Mouse (Mus musculus): Measurements from ENCODE around the gene Eaf1. TPM values are rescaled to one million over a fixed set of nuclear protein-coding genes. Genes with fewer than 3 reads are reported as not detected.
A peak's percentile ranks its signal among the peaks of the same experiment; 100 is the strongest.

Eaf1 gene
- polyA plus RNA-seq, 1 experiment = 38.1 TPM

DNA sequence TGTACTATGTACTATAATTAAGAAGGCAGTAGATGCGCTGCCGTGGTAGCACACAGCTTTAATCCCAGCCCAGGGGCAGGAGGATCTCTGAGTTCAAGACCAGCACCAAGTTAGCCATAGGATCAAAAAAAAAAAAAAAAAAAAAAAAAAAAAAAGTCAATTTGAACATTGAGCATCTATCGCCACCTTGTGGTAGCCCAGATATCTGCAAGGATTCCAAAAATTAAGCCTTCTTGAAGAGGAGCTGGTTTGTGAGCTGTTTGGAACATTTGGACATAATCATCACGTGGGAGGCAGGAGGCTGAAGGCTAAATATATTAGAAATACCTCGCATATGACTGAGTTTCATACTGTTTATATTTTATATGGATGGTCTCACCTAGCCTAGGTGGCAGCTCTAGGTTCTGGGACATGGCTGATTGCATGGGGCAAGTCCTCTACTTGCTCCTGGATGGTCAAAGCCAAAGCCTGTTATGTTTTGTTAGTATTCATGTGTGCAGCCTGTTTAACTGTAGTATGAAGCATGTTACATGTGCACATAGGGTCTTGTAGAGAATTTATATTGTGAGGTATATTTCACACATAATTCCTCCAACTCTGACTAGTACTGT, 21.6 kb upstream of the Eaf1 start:
- no peak for TF ChIP-seq CTCF (IDR thresholded peaks at IDR 0.05; ENCODE audit: insufficient read depth, low read length)
- no peak for TF ChIP-seq POLR2A (IDR thresholded peaks at IDR 0.05; ENCODE audit: borderline replicate concordance, extremely low read depth, low read depth, low read length)
- WGBS = 3% methylated on average over 5 of the region's 5 CpGs
- DNase-seq = peak; percentile 43

DNA sequence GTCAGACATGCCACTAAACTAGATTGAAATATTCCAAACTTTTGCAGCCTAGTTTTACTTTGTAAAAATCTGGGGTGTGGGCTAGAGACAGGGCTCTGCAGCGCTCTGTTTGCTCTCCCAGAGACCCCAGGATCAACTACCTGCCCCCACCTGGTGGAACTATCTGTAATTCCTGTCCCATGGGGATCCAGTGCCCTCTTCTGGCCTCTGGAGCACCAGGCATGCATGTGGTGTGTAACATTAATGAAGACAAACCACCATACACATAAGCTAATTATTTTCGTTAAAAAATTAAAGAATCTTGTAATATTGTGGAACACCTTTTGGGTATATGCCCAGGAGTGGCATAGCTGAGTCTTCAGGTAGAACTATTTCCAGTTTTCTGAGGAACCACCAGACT, 20.9 kb upstream of the Eaf1 start:
- WGBS = 83% methylated on average over 2 of the region's 2 CpGs
- DNase-seq = no peak
- H3K4me1 ChIP-seq (ENCODE audit: control insufficient read depth, insufficient read depth, low read length) = no peaks in the 10 kb centered on the region
- TF ChIP-seq POLR2A (IDR thresholded peaks at IDR 0.05; ENCODE audit: borderline replicate concordance, extremely low read depth, low read depth, low read length) (no peak), CTCF (IDR thresholded peaks at IDR 0.05; ENCODE audit: insufficient read depth, low read length) (no peak)
- no peak overlapping the region for H3K4me3 ChIP-seq (replicated peaks; ENCODE audit: extremely low read depth, low read depth, low read length)

More for the DNA sequence above, 21.6 kb upstream of the Eaf1 start:
- H3K4me1 ChIP-seq (ENCODE audit: control insufficient read depth, insufficient read depth, low read length) = no peaks in the 10 kb centered on the region
- H3K4me3 ChIP-seq (replicated peaks; ENCODE audit: extremely low read depth, low read depth, low read length) = no peak overlapping the region

DNA sequence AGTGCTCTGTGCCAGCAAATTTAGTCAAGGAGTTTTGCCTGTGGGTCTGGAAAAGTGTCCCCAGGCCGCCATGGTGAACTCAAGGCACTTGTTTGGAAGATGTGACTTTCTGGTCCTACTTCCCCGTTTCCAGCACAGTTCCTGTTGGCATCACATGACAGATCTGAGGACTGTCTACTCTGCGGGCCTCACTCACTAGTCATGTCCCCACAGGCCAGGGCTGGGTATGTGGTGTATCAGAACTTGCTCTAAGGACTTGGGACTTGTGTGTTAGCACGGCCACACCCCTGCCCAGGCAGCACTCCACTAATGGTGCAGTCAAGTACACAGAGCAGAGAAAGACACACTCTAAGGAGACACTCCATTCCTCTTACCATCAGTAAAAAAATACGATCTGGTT, 11.8 kb upstream of the Eaf1 start:
- no peaks in the 10 kb centered on the region for H3K4me1 ChIP-seq (ENCODE audit: control insufficient read depth, insufficient read depth, low read length)
- 84% methylated on average over 5 of the region's 5 CpGs for WGBS
- TF ChIP-seq POLR2A (IDR thresholded peaks at IDR 0.05; ENCODE audit: borderline replicate concordance, extremely low read depth, low read depth, low read length) (no peak), CTCF (IDR thresholded peaks at IDR 0.05; ENCODE audit: insufficient read depth, low read length) (no peak)
- DNase-seq = no peak
- no peak overlapping the region for H3K4me3 ChIP-seq (replicated peaks; ENCODE audit: extremely low read depth, low read depth, low read length)

DNA sequence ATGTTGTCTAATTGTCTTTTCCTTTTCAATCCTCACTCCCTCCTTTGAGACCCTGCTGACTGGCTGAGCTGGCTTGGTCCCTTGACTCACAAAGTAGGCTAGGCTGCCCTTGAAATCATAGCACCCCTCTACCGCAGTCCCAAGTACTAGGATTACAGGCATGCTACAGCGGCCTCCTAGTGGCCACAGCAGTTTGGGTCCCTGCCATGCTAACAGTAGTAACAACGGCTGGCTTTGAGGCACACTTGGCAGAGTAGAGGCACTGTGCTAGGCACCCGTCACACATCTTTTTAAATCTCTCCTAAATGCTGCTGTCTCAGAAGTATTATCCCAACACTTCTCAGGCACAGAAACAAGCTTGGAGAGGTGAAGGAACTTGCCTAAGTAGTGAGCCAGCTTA, 7.7 kb upstream of the Eaf1 start:
- WGBS = 67% methylated on average over 4 of the region's 4 CpGs
- DNase-seq = no peak
- Histone ChIP-seq H3K4me3 (replicated peaks; ENCODE audit: extremely low read depth, low read depth, low read length) (no peak overlapping the region), H3K4me1 (ENCODE audit: control insufficient read depth, insufficient read depth, low read length) (no peaks in the 10 kb centered on the region)
- no peak for TF ChIP-seq CTCF (IDR thresholded peaks at IDR 0.05; ENCODE audit: insufficient read depth, low read length)
- TF ChIP-seq POLR2A (IDR thresholded peaks at IDR 0.05; ENCODE audit: borderline replicate concordance, extremely low read depth, low read depth, low read length) = no peak

DNA sequence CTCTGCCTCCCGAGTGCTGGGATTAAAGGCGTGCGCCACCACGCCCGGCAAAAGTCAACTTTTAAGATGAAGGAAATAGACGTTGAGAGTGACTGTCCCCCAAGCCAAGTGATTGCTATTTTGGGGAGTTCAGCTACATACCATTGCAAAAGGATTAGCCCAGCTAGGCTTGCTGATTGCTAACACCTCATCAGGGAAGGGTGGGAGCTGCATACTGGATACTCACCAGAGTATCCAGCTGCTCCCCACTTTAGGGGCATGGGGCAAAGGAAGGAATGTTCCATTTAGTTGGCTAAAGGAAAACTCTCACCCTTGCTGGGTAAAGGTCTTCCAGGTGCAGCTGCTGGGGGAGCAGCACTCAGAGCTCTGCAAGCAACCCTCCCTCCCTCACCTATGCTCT, 6.1 kb upstream of the Eaf1 start:
- TF ChIP-seq POLR2A (IDR thresholded peaks at IDR 0.05; ENCODE audit: borderline replicate concordance, extremely low read depth, low read depth, low read length) = no peak
- no peak for TF ChIP-seq CTCF (IDR thresholded peaks at IDR 0.05; ENCODE audit: insufficient read depth, low read length)
- DNase-seq = no peak
- Histone ChIP-seq H3K4me3 (replicated peaks; ENCODE audit: extremely low read depth, low read depth, low read length) (no peak overlapping the region), H3K4me1 (ENCODE audit: control insufficient read depth, insufficient read depth, low read length) (no peaks in the 10 kb centered on the region)
- 82% methylated on average over 6 of the region's 6 CpGs for WGBS

DNA sequence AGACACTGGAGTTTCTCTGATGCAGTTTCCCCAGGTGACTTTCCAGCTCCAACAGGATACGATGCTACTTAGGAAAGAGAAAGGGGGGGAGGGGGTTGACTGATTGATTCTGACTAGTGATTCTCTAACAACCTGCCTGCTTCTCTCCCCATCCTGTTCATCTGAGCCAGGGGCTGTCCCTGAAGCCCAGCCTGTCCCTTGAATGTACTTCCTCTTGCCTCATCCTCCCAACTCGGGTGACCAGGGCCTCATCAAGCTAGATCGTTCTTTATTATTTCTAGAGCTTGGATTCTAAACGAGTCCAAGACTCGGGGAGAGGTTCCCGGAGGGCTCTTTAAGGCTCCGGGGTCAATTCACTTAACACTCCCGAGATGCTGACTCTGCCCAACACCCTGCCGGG, 298 bp upstream of the Eaf1 start:
- TF ChIP-seq POLR2A (IDR thresholded peaks at IDR 0.05; ENCODE audit: borderline replicate concordance, extremely low read depth, low read depth, low read length) (no peak), CTCF (IDR thresholded peaks at IDR 0.05; ENCODE audit: insufficient read depth, low read length) (no peak)
- 13% methylated on average over 9 of the region's 9 CpGs for WGBS
- no peak for DNase-seq

DNA sequence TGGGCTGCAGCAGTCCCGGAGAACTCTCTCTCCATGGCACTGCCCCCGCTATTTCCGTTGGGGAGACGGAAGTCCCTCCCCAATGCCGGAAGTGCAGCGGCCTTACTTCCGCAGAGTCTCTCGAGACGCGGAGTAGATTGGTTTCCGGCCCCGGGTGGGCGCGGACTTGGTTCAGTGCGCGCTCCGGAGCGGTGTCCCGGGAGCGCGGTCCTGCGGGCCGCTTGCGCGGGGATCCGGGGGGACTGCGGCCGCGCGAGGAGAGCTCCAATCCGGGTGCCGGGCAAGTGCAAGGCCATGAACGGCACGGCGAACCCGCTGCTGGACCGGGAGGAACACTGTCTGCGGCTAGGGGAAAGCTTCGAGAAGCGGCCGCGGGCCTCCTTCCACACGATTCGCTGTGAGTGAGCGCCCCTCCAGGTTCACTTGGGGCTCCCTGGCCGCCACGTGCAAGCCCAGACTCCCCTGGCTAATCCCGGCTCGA, 816 bp downstream of the Eaf1 start, which contains the start of gene Mettl6:
Mettl6 (minus strand) TSS at position 66 of the 481 bp plus-strand sequence.
- TF ChIP-seq POLR2A (IDR thresholded peaks at IDR 0.05; ENCODE audit: borderline replicate concordance, extremely low read depth, low read depth, low read length) (peak; percentile 85), CTCF (IDR thresholded peaks at IDR 0.05; ENCODE audit: insufficient read depth, low read length) (no peak)
- peak; percentile 89 for DNase-seq
- WGBS = under 1% methylated on average over 49 of the region's 49 CpGs
- peaks cover 6% of the 10 kb centered on the region; the same call in 1 of the 2 replicates for H3K4me1 ChIP-seq (ENCODE audit: control insufficient read depth, insufficient read depth, low read length)
- H3K4me3 ChIP-seq (replicated peaks; ENCODE audit: extremely low read depth, low read depth, low read length) = peak within 1 kb of the TSS; percentile 93

More for the DNA sequence above, 298 bp upstream of the Eaf1 start:
- Histone ChIP-seq H3K4me1 (ENCODE audit: control insufficient read depth, insufficient read depth, low read length) (peaks cover 6% of the 10 kb centered on the region; the same call in 1 of the 2 replicates), H3K4me3 (replicated peaks; ENCODE audit: extremely low read depth, low read depth, low read length) (peak overlapping the region; percentile 93)

DNA sequence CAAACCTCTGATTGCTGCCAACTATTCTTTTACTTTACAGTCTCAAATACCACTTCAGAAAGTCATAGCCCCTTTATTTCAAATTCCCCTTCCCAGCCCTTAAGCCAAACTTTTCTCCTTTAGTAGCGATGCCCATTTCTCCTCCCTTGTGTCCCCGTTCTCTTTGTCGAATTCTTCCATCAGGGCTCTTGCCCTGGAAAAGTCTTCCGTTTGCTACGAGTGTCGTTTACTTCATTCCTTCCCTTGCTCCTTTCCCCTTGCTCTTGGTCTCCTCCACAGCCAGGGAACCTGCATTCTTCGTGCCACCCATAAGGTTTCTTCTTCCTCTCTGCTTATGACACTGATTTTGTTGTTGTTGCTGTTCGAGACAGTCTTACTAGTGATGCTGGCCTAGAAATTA, 1.3 kb downstream of the Eaf1 start:
- Histone ChIP-seq H3K4me1 (ENCODE audit: control insufficient read depth, insufficient read depth, low read length) (peaks cover 6% of the 10 kb centered on the region; the same call in 1 of the 2 replicates), H3K4me3 (replicated peaks; ENCODE audit: extremely low read depth, low read depth, low read length) (peak overlapping the region; percentile 93)
- WGBS = 1% methylated on average over 8 of the region's 8 CpGs
- TF ChIP-seq CTCF (IDR thresholded peaks at IDR 0.05; ENCODE audit: insufficient read depth, low read length) (no peak), POLR2A (IDR thresholded peaks at IDR 0.05; ENCODE audit: borderline replicate concordance, extremely low read depth, low read depth, low read length) (no peak)
- DNase-seq = no peak

DNA sequence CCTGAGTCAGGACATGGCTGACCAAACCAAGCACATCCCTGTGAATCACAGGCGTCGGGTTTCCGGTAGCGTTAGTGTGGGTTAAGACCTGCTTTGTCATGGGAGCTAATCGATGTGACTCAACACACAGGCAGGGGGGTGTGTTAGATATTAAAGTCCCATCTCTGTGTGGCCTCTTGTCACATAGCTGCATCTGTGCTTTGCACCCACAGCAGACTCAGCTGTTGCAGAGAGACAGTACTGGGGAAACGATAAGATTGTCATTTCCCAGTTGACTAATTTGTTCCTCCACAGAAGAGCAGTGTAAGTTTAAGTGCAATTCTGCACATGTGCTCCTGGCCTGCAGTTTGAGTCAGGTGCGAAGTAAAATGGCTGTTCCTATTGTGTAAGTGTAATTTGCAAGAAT, 2.0 kb downstream of the Eaf1 start:
- H3K4me3 ChIP-seq (replicated peaks; ENCODE audit: extremely low read depth, low read depth, low read length) = no peak overlapping the region
- no peak for DNase-seq
- H3K4me1 ChIP-seq (ENCODE audit: control insufficient read depth, insufficient read depth, low read length) = peaks cover 6% of the 10 kb centered on the region; the same call in 1 of the 2 replicates
- WGBS = 24% methylated on average over 7 of the region's 7 CpGs
- TF ChIP-seq POLR2A (IDR thresholded peaks at IDR 0.05; ENCODE audit: borderline replicate concordance, extremely low read depth, low read depth, low read length) = no peak
- TF ChIP-seq CTCF (IDR thresholded peaks at IDR 0.05; ENCODE audit: insufficient read depth, low read length) = no peak

DNA sequence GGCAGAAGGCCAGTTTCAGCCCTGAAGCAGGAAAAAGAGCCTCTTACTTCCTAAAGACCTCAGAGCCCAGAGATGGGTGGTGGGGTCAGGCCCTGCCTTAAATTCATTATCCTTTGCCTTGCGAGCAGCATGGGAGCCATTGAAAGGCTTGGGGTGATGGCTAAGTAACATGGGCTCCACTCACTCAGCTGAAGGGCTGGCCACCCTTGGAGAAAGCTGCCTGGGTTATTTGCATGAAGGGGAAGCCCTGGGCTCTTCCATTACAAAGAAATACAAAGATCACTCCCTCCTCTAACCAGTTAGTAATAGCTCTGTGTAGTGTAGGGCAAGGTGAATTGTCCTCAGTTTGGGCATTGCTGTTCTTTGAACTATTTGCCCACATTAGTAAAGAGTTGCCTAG, 5.3 kb downstream of the Eaf1 start:
- WGBS = 86% methylated on average over 1 of the region's 1 CpGs
- no peak for DNase-seq
- Histone ChIP-seq H3K4me3 (replicated peaks; ENCODE audit: extremely low read depth, low read depth, low read length) (no peak overlapping the region), H3K4me1 (ENCODE audit: control insufficient read depth, insufficient read depth, low read length) (peaks cover 4% of the 10 kb centered on the region; the same call in 1 of the 2 replicates)
- no peak for TF ChIP-seq CTCF (IDR thresholded peaks at IDR 0.05; ENCODE audit: insufficient read depth, low read length)
- TF ChIP-seq POLR2A (IDR thresholded peaks at IDR 0.05; ENCODE audit: borderline replicate concordance, extremely low read depth, low read depth, low read length) = no peak
